Mouse (Mus musculus) intestine, embryonic 16.5 days (tissue): Measurements from ENCODE around the gene Zdhhc1. TPM values are rescaled to one million over a fixed set of nuclear protein-coding genes. Genes with fewer than 3 reads are reported as not detected.

ENCODE experiments used
- ATAC-seq: fragments of 200-750 bp; cut with Nextera tagmentation; 2 replicates; pipeline ENCODE4 v1.8.0; 2017; ENCODE audit warnings: moderate TSS enrichment, moderate library complexity
- H3K27ac ChIP-seq: fragments of 300-500 bp; sonication (generic); 2 replicates; pipeline ENCODE4 v1.5.1; 2014; ENCODE audit warnings: mild to moderate bottlenecking, low read length
- H3K27me3 ChIP-seq: fragments of 300-500 bp; sonication (generic); replicated peaks from 2 replicates; pipeline ENCODE4 v1.6.1; 2014; ENCODE audit warnings: low read length, control low read depth, mixed read lengths; ENCODE audit not compliant: control insufficient read depth, insufficient read depth
- H3K36me3 ChIP-seq: fragments of 300-500 bp; sonication (generic); 2 replicates; pipeline ENCODE4 v1.6.1; 2014; ENCODE audit warnings: low read length, control low read depth; ENCODE audit not compliant: control insufficient read depth, insufficient read depth
- H3K4me1 ChIP-seq: fragments of 300-500 bp; sonication (generic); 2 replicates; pipeline ENCODE4 v1.6.1; 2014; ENCODE audit warnings: low read length, control low read depth, mixed read lengths; ENCODE audit not compliant: control insufficient read depth, insufficient read depth
- H3K4me2 ChIP-seq: fragments of 300-500 bp; sonication (generic); 2 replicates; pipeline ENCODE4 v1.6.1; 2014; ENCODE audit warnings: low read depth, low read length, control low read depth
- H3K4me3 ChIP-seq: fragments of 300-500 bp; sonication (generic); 2 replicates; pipeline ENCODE4 v1.5.1; 2014; ENCODE audit warnings: mild to moderate bottlenecking, low read length
- H3K9ac ChIP-seq: fragments of 300-500 bp; sonication (generic); 2 replicates; pipeline ENCODE4 v1.6.1; 2014; ENCODE audit warnings: low read depth, low read length
- H3K9me3 ChIP-seq: fragments of 300-500 bp; sonication (generic); 2 replicates; pipeline ENCODE4 v1.6.1; 2016; ENCODE audit warnings: low read length, control low read depth; ENCODE audit not compliant: control insufficient read depth
- WGBS: fragments of 180-500 bp; shearing (Covaris S2); extraction: QIAGEN DNeasy Blood & Tissue Kit; methylation state at CpG from one replicate; pipeline ENCODE4 v1.1.7; 2014; 5-methylcytosine and 5-hydroxymethylcytosine counted together
- polyA plus RNA-seq: library from polyadenylated mRNA; unstranded; fragments of >200 nt; fragmentation: Nextera tagmentation; extraction: Ambion mirVana; gene quantifications from 2 replicates; pipeline ENCODE4 v1.2.1, GENCODE M21; 2015

Zdhhc1 gene
- polyA plus RNA-seq, 1 experiment from 2014 or later: 18.5 TPM

DNA sequence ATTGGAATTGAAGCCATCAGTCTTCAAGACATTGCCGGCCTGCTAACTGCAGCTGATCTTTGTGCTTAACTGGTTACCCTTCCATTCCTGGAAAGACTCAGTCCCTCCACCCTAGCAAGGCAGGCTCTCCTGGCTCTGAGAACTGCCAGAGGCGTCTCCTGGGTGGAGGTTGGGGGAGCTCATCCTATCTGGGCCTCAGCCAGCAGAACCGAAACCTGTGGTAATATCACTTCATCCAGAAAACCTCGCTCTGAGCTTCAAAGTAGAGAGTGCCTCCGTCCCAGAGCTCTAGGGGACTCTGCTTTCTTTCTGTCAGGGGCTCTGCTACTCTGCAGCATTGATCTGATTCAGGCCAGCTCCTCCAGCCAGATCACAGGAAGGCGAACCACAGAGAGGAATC, 10.3 kb upstream of the Zdhhc1 start:
- H3K4me1 ChIP-seq: peaks cover 2% of the 10 kb centered on the region; the same call in 1 of the 2 replicates
- H3K4me2 ChIP-seq: no peak overlapping the region
- ATAC-seq: no peak
- 69% methylated on average over 6 of the region's 6 CpGs for WGBS
- no peak overlapping the region for H3K4me3 ChIP-seq
- no peak overlapping the region for H3K9ac ChIP-seq
- H3K27me3 ChIP-seq: no peaks in the 10 kb centered on the region
- no peaks in the 10 kb centered on the region for H3K9me3 ChIP-seq
- no peaks in the 10 kb centered on the region for H3K36me3 ChIP-seq
- no peak overlapping the region for H3K27ac ChIP-seq

DNA sequence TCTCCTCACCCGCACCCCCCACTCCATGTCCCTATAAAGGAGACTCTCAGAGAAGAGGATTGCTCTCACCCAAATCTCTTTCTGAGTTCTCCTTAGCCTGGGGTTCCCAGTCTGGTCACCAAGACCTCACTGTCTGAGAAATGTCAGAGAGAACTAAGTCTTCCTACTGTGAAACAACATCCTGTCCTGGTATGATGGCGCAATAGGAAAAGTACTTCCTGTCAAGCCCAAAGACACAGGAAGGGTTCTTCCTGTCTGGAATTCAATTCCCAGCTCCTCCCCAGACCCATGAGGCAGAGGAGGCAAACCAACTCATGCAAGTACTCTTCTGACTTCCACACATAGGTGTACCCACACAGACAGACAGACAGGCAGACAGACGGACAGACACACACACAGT, 7.9 kb upstream of the Zdhhc1 start:
- Histone ChIP-seq H3K27ac (no peak overlapping the region), H3K4me2 (no peak overlapping the region), H3K4me3 (no peak overlapping the region), H3K27me3 (no peaks in the 10 kb centered on the region), H3K9me3 (no peaks in the 10 kb centered on the region), H3K4me1 (no peaks in the 10 kb centered on the region), H3K9ac (no peak overlapping the region), H3K36me3 (no peaks in the 10 kb centered on the region)
- WGBS: 91% methylated on average over 3 of the region's 3 CpGs
- no peak for ATAC-seq

- Histone ChIP-seq H3K9me3 (no peaks in the 10 kb centered on the region), H3K27ac (no peak overlapping the region), H3K4me2 (no peak overlapping the region; the same call in 1 of the 2 replicates), H3K4me3 (0 out of 2 replicates have a peak overlapping the region, but pooled peaks have one; percentile 10), H3K27me3 (no peaks in the 10 kb centered on the region), H3K36me3 (no peaks in the 10 kb centered on the region), H3K9ac (no peak overlapping the region), H3K4me1 (peaks cover 20% of the 10 kb centered on the region)
- ATAC-seq: no peak
- 69% methylated on average over 12 of the region's 12 CpGs for WGBS
Measured at GRCm38 (mm10) chr8:105499787-105500186, 3.1 kb upstream of the Zdhhc1 start.

DNA sequence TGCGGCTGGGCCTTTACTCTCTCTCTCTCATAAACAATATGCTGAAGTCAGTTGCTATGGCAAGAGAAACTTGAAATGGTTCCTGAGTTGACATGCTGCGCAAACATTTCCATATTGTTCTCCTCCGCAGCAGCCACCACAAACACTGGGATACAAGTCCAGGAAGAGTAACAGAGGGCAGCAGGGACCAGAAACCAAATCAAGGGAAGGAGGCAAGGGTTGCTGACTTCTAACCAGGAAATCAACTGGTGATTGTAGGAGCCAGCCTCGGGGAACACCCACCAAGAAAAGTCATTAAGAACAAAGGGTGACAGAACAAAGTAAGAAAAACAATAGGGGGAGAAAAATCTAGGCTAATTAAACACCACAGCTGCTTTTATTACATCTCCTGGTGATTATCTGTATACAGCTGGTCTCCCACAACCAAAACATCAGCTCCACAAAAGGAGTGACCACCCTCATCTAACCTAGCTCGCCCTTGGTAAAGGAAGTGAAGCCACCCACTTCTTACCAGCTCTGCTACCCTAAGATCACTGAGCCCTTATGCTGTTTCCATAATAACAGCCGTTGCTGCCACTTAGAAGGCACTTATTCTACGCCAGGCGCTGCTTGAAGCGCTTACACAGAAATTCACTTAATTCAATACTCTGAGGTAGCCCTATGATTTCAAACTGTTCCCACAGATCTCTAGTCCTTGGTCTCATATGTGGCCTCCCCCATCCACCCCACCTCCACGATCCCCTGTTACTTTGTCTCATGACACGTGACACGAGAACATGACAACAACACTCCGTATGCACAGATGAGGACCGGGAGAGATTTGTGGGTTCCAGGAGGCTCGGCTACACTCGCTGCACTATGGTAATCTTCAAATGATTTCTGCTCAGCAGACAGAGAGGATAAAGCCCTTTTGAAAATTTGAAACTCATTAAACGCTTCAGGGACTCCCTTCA, 1.1 kb downstream of the Zdhhc1 start:
- Histone ChIP-seq H3K9me3 (no peaks in the 10 kb centered on the region), H3K27me3 (no peaks in the 10 kb centered on the region), H3K4me2 (peak overlapping the region; percentile 83), H3K36me3 (no peaks in the 10 kb centered on the region), H3K4me3 (peak overlapping the region; percentile 84), H3K27ac (peak overlapping the region; percentile 4; the same call in 1 of the 2 replicates), H3K4me1 (peaks cover 20% of the 10 kb centered on the region), H3K9ac (peak overlapping the region; percentile 92; the same call in 1 of the 2 replicates)
- ATAC-seq: no peak
- WGBS: 44% methylated on average over 17 of the region's 17 CpGs

DNA sequence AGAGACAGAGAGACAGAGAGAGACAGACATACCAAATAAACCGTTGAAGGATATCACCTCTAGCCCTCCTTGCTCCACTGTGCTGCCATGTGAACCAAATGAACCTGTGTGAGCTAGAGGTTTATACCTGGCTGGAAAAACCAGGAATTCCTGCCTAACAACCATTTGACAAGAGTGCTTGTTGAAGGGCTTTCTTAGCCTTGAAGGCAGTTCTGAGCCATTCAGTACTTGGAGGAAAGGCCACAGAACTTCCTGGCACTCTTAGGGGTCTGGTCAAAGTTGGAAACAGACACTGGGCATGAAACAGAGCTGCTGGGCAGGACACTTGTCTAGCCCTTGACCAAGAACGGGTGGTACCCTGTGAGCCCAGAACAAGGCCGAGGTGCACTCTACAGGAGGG, 2.1 kb downstream of the Zdhhc1 start:
- no peaks in the 10 kb centered on the region for H3K27me3 ChIP-seq
- no peak overlapping the region for H3K4me2 ChIP-seq
- H3K9me3 ChIP-seq: no peaks in the 10 kb centered on the region
- ATAC-seq: no peak
- H3K36me3 ChIP-seq: no peaks in the 10 kb centered on the region
- peaks cover 20% of the 10 kb centered on the region for H3K4me1 ChIP-seq
- no peak overlapping the region for H3K27ac ChIP-seq
- H3K4me3 ChIP-seq: no peak overlapping the region
- 76% methylated on average over 3 of the region's 3 CpGs for WGBS
- no peak overlapping the region for H3K9ac ChIP-seq

DNA sequence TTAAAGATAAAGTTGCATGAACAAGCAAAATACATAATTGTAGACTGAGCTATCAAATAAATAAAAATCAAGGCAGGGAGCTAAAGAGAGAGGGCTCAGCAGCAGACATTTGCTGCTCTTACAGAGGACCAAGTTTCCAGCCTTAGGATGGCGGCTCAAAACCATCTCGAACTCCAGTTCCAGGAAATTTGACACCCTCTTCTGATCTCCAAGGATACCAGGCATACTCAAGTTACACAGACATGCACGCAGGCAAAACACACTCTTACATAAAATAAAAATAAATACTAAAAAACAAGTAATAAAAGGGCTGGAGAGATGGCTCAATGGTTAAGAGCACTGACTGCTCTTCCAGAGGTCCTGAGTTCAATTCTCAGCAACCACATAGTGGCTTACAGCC, 3.2 kb downstream of the Zdhhc1 start:
- Histone ChIP-seq H3K27ac (no peak overlapping the region), H3K9me3 (no peaks in the 10 kb centered on the region), H3K27me3 (no peaks in the 10 kb centered on the region), H3K4me3 (no peak overlapping the region), H3K4me1 (peaks cover 20% of the 10 kb centered on the region), H3K4me2 (no peak overlapping the region), H3K9ac (no peak overlapping the region), H3K36me3 (no peaks in the 10 kb centered on the region)
- WGBS: 48% methylated on average over 3 of the region's 3 CpGs
- ATAC-seq: no peak

DNA sequence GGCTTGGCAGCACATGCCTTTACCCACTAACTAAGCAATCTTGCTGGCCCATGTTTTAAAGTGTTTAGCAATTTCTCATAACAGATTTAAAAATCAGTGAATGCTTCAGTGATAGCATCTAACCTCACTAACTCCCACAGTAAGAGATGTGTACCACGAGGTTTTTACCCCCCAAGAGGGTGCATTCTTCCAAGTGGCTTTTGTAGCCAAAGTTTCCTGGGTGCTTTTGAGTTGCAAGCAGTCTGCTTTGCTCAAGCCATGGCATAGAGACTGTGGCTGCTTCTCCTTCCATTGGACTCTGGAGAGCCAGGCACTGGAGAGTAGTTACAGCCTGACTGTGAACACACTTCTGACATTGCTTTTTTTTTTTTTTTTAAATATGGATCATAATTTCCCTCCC, 7.4 kb downstream of the Zdhhc1 start:
- 41% methylated on average over 1 of the region's 1 CpGs for WGBS
- Histone ChIP-seq H3K27ac (no peak overlapping the region), H3K4me2 (no peak overlapping the region), H3K27me3 (no peaks in the 10 kb centered on the region), H3K9ac (no peak overlapping the region), H3K4me1 (no peaks in the 10 kb centered on the region), H3K9me3 (no peaks in the 10 kb centered on the region), H3K4me3 (no peak overlapping the region), H3K36me3 (no peaks in the 10 kb centered on the region)
- no peak for ATAC-seq

DNA sequence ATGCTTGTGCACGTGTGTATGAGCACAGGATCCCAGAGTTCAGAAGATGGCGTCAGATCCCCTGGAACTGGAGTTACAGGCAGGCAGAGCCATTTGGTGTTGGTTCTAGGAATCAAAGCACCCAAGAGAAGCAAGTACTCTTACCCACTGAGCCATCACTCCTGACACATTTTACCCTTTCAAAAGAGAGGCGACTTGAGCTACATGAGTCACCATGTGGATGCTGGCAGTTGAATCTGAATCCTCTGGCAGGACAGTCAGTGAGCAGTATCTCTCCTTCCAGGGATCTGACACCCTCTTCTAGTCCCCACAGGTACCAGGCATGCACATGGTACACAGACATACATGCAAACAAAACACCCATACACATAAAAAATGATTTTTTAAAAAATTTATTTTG, 8.6 kb downstream of the Zdhhc1 start:
- no peaks in the 10 kb centered on the region for H3K36me3 ChIP-seq
- no peak overlapping the region for H3K9ac ChIP-seq
- ATAC-seq: no peak
- H3K27ac ChIP-seq: no peak overlapping the region
- H3K4me3 ChIP-seq: no peak overlapping the region
- no peaks in the 10 kb centered on the region for H3K9me3 ChIP-seq
- no peaks in the 10 kb centered on the region for H3K4me1 ChIP-seq
- 66% methylated on average over 3 of the region's 3 CpGs for WGBS
- H3K27me3 ChIP-seq: no peaks in the 10 kb centered on the region
- H3K4me2 ChIP-seq: no peak overlapping the region

DNA sequence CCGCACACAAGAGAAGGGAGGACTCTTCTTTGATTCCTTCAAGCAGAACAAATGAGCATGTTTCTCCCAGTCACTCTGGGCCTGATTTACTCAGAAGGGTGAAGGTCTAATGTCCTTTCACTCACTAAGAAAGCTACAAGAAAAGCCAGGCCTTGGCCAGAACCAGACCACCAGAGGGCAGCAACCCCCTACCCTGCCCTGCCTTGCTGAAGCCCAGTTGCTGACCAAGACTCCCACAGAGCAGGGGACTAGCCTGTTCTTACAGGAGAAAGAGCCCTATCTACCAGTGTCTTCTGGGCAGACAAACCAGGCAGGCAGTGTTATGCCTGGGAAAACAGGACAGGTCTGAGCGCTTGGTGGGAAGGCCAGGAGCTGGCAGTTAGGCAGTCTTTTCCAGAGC, 12.3 kb downstream of the Zdhhc1 start:
- no peak overlapping the region for H3K4me3 ChIP-seq
- no peak overlapping the region for H3K4me2 ChIP-seq
- peak; percentile 52; the same call in 1 of the 2 replicates for ATAC-seq
- H3K27me3 ChIP-seq: no peaks in the 10 kb centered on the region
- no peaks in the 10 kb centered on the region for H3K4me1 ChIP-seq
- H3K9me3 ChIP-seq: no peaks in the 10 kb centered on the region
- H3K27ac ChIP-seq: no peak overlapping the region
- no peaks in the 10 kb centered on the region for H3K36me3 ChIP-seq
- H3K9ac ChIP-seq: no peak overlapping the region
- WGBS: 49% methylated on average over 2 of the region's 2 CpGs
